Mouse (Mus musculus): Measurements from ENCODE around the gene Sipa1.

DNA sequence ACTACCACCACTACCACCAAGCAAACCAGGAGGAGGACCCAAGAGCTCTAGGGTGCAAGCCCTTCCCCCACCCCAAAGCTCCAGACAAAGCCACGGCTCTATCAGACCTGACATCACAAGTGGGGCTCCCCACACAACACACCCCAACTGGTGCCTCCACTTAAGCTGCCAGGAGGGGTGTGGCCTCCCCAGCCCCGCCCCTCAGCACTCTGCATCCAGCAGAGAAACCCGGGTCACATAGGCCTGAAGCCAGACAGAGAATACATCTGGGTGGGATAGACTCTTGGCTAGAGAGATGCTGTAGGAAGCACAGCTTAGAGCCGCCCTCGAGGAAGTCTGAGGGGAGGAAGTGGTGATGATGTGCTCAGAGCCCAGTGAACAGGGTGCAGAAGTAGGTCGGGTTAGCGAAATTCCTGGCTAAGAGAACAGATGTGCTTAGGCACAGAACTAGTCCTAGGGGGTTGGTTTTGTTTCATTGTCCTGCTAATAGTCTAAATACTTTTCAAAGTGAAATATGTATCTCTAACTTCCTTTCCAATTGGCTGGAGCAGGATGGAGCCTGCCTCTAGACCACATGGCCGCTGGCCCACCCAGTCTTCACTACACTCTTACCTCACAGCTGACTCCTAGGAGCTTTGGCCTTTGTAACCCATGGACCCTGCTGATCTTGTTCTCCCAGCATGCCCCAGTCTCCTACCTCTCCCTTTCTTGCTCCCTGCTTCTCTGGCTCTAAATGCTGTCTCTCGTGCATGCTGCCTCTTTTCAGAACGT lies 41.5 kb upstream of the Sipa1 start:
- no peak for TF ChIP-seq FLI1 (IDR thresholded peaks at IDR 0.05; ENCODE audit: low read length)
- no peak for TF ChIP-seq GATA1 (IDR thresholded peaks at IDR 0.05; ENCODE audit: borderline replicate concordance, low read length)
